Mouse (Mus musculus) erythroid progenitor cell, adult 5-6 weeks (primary cell): ENCODE results near the gene Cxcl16. TPM values are rescaled to one million over a fixed set of nuclear protein-coding genes. Genes with fewer than 3 reads are reported as not detected.
"Not testable (repeated sequence)": the region's sequence is repeated elsewhere in the genome, so short reads cannot be mapped to it uniquely, and the experiment has no call there.

Experiments
- ATAC-seq: replicated peaks from 2 replicates; pipeline ENCODE4 v1.8.0; 2016; ENCODE audit warnings: moderate number of reproducible peaks, mild to moderate bottlenecking, moderate TSS enrichment, inconsistent platforms; ENCODE audit not compliant: poor library complexity, low FRiP score, severe bottlenecking
- total RNA-seq, 2 experiments: library from RNA; stranded (forward) in 1 of 2; stranded (reverse) in 1 of 2; fragments of 150-400 nt in 1 of 2; fragments of 186-747, 209-891 nt in 1 of 2; gene quantifications; 2 replicates each; pipeline versions ENCODE4 v1.2.3 to v1.2.4; 2015 to 2017; ENCODE audit warnings: low replicate concordance in 2 of 2

The Cxcl16 gene
- total RNA-seq, 2 experiments from 2014 or later, result not detected

- ATAC-seq, result not testable (repeated sequence)
Measured at GRCm38 (mm10) chr11:70426598-70426997, 33.2 kb downstream of the Cxcl16 start.

GRCm38 (mm10) chr11:70419486-70419885 is 40.3 kb downstream of the Cxcl16 start:
- no peak for ATAC-seq

GRCm38 (mm10) chr11:70418199-70418598 is 41.6 kb downstream of the Cxcl16 start:
- no peak for ATAC-seq

- 0 out of 2 replicates have a peak, but pooled peaks have one; percentile 23 for ATAC-seq
Measured at GRCm38 (mm10) chr11:70413961-70414360, 45.8 kb downstream of the Cxcl16 start.

- no peak for ATAC-seq
Measured at GRCm38 (mm10) chr11:70412591-70412990, 47.2 kb downstream of the Cxcl16 start.

- ATAC-seq, result peak; percentile 20; the same call in 1 of the 2 replicates
Measured at GRCm38 (mm10) chr11:70410297-70410643, 49.5 kb downstream of the Cxcl16 start.

- ATAC-seq, result peak; percentile 94
Measured at GRCm38 (mm10) chr11:70409594-70410296, 50.0 kb downstream of the Cxcl16 start, which contains the start of gene Pelp1. TSS of gene Pelp1 (minus strand) at chr11:70410031.

Other genes starting within 250 kb of the Cxcl16 start
Only the 30 nearest of the 31 such genes appear.
- gene Slc16a13, start 238.9 kb downstream of the Cxcl16 start, total RNA-seq (2015; ENCODE audit: low replicate concordance), result 0.72 and 0.84 TPM in 2 replicates
- gene Slc16a13, start 238.9 kb downstream of the Cxcl16 start, total RNA-seq (2017; ENCODE audit: low replicate concordance), result 0.39 and 2.3 TPM in 2 replicates
- gene Bcl6b, start 230.2 kb downstream of the Cxcl16 start, total RNA-seq (2015; ENCODE audit: low replicate concordance), result 1.8 TPM in 1 of 2 replicates, not detected in the other
- gene Bcl6b, start 230.2 kb downstream of the Cxcl16 start, total RNA-seq (2017; ENCODE audit: low replicate concordance), result 0.61 and 2.3 TPM in 2 replicates
- gene 0610010K14Rik, start 222.1 kb downstream of the Cxcl16 start, total RNA-seq (2015; ENCODE audit: low replicate concordance), result 31.4 and 102 TPM in 2 replicates
- 14.5 and 24.2 TPM in 2 replicates for gene 0610010K14Rik, start 222.1 kb downstream of the Cxcl16 start, total RNA-seq (2017; ENCODE audit: low replicate concordance)
- not detected in 2 replicates for gene Gm21988, start 220.2 kb downstream of the Cxcl16 start, total RNA-seq (2015; ENCODE audit: low replicate concordance)
- 4.1 TPM in 1 of 2 replicates, not detected in the other for gene Gm21988, start 220.2 kb downstream of the Cxcl16 start, total RNA-seq (2017; ENCODE audit: low replicate concordance)
- 167 and 191 TPM in 2 replicates for gene Rnasek, start 220.1 kb downstream of the Cxcl16 start, total RNA-seq (2015; ENCODE audit: low replicate concordance)
- gene Rnasek, start 220.1 kb downstream of the Cxcl16 start, total RNA-seq (2017; ENCODE audit: low replicate concordance), result 21.3 and 24.1 TPM in 2 replicates
- gene Alox12, start 204.6 kb downstream of the Cxcl16 start, total RNA-seq (2015; ENCODE audit: low replicate concordance), result 1.7 TPM in 1 of 2 replicates, not detected in the other
- gene Alox12, start 204.6 kb downstream of the Cxcl16 start, total RNA-seq (2017; ENCODE audit: low replicate concordance), result 1.0 TPM in 1 of 2 replicates, not detected in the other
- gene Alox12e, start 137.4 kb downstream of the Cxcl16 start, total RNA-seq (2015; ENCODE audit: low replicate concordance), result 0.42 TPM in 1 of 2 replicates, not detected in the other
- not detected in 2 replicates for gene Alox12e, start 137.4 kb downstream of the Cxcl16 start, total RNA-seq (2017; ENCODE audit: low replicate concordance)
- gene Alox15, start 108.0 kb downstream of the Cxcl16 start, total RNA-seq (2015; ENCODE audit: low replicate concordance), result 5.4 and 17.6 TPM in 2 replicates
- 3.6 and 5.7 TPM in 2 replicates for gene Alox15, start 108.0 kb downstream of the Cxcl16 start, total RNA-seq (2017; ENCODE audit: low replicate concordance)
- gene Pelp1, start 50.0 kb downstream of the Cxcl16 start, total RNA-seq (2015; ENCODE audit: low replicate concordance), result 3.2 and 8.4 TPM in 2 replicates
- 3.1 and 3.8 TPM in 2 replicates for gene Pelp1, start 50.0 kb downstream of the Cxcl16 start, total RNA-seq (2017; ENCODE audit: low replicate concordance)
- gene Arrb2, start 27.3 kb downstream of the Cxcl16 start, total RNA-seq (2015; ENCODE audit: low replicate concordance), result 30.6 and 51.2 TPM in 2 replicates
- 27.9 and 33.4 TPM in 2 replicates for gene Arrb2, start 27.3 kb downstream of the Cxcl16 start, total RNA-seq (2017; ENCODE audit: low replicate concordance)
- gene Med11, start 8.1 kb downstream of the Cxcl16 start, total RNA-seq (2015; ENCODE audit: low replicate concordance), result 11.9 and 18.0 TPM in 2 replicates
- gene Med11, start 8.1 kb downstream of the Cxcl16 start, total RNA-seq (2017; ENCODE audit: low replicate concordance), result 6.4 and 31.5 TPM in 2 replicates
- gene Zmynd15, start 551 bp downstream of the Cxcl16 start, total RNA-seq (2015; ENCODE audit: low replicate concordance), result not detected in 2 replicates
- gene Zmynd15, start 551 bp downstream of the Cxcl16 start, total RNA-seq (2017; ENCODE audit: low replicate concordance), result not detected in 2 replicates
- gene Tm4sf5, start 45.3 kb upstream of the Cxcl16 start, total RNA-seq (2015; ENCODE audit: low replicate concordance), result not detected in 2 replicates
- gene Tm4sf5, start 45.3 kb upstream of the Cxcl16 start, total RNA-seq (2017; ENCODE audit: low replicate concordance), result not detected in 2 replicates
- not detected in 2 replicates for gene Vmo1, start 54.6 kb upstream of the Cxcl16 start, total RNA-seq (2015; ENCODE audit: low replicate concordance)
- not detected in 2 replicates for gene Vmo1, start 54.6 kb upstream of the Cxcl16 start, total RNA-seq (2017; ENCODE audit: low replicate concordance)
- not detected in 2 replicates for gene Gltpd2, start 59.2 kb upstream of the Cxcl16 start, total RNA-seq (2015; ENCODE audit: low replicate concordance)
- gene Gltpd2, start 59.2 kb upstream of the Cxcl16 start, total RNA-seq (2017; ENCODE audit: low replicate concordance), result not detected in 2 replicates
- 40.2 and 49.0 TPM in 2 replicates for gene Psmb6, start 65.4 kb upstream of the Cxcl16 start, total RNA-seq (2015; ENCODE audit: low replicate concordance)
- gene Psmb6, start 65.4 kb upstream of the Cxcl16 start, total RNA-seq (2017; ENCODE audit: low replicate concordance), result 52.0 and 74.6 TPM in 2 replicates
- not detected in 2 replicates for gene Gm40193, start 73.0 kb upstream of the Cxcl16 start, total RNA-seq (2015; ENCODE audit: low replicate concordance)
- not detected in 2 replicates for gene Gm40193, start 73.0 kb upstream of the Cxcl16 start, total RNA-seq (2017; ENCODE audit: low replicate concordance)
- gene Pld2, start 80.1 kb upstream of the Cxcl16 start, total RNA-seq (2015; ENCODE audit: low replicate concordance), result not detected in 2 replicates
- gene Pld2, start 80.1 kb upstream of the Cxcl16 start, total RNA-seq (2017; ENCODE audit: low replicate concordance), result 0.23 and 0.64 TPM in 2 replicates
- 4.6 and 6.8 TPM in 2 replicates for gene Mink1, start 102.9 kb upstream of the Cxcl16 start, total RNA-seq (2015; ENCODE audit: low replicate concordance)
- gene Mink1, start 102.9 kb upstream of the Cxcl16 start, total RNA-seq (2017; ENCODE audit: low replicate concordance), result 2.8 and 4.5 TPM in 2 replicates
- gene 4930544D05Rik, start 155.9 kb upstream of the Cxcl16 start, total RNA-seq (2015; ENCODE audit: low replicate concordance), result not detected in 2 replicates
- gene 4930544D05Rik, start 155.9 kb upstream of the Cxcl16 start, total RNA-seq (2017; ENCODE audit: low replicate concordance), result not detected in 2 replicates
- not detected in 2 replicates for gene Chrne, start 159.2 kb upstream of the Cxcl16 start, total RNA-seq (2015; ENCODE audit: low replicate concordance)
- not detected in 2 replicates for gene Chrne, start 159.2 kb upstream of the Cxcl16 start, total RNA-seq (2017; ENCODE audit: low replicate concordance)
- 2.5 and 8.0 TPM in 2 replicates for gene Gp1ba, start 179.1 kb upstream of the Cxcl16 start, total RNA-seq (2015; ENCODE audit: low replicate concordance)
- 1.1 TPM in 1 of 2 replicates, not detected in the other for gene Gp1ba, start 179.1 kb upstream of the Cxcl16 start, total RNA-seq (2017; ENCODE audit: low replicate concordance)
- gene Rnf167, start 187.3 kb upstream of the Cxcl16 start, total RNA-seq (2015; ENCODE audit: low replicate concordance), result 134 and 213 TPM in 2 replicates
- 115 and 117 TPM in 2 replicates for gene Rnf167, start 187.3 kb upstream of the Cxcl16 start, total RNA-seq (2017; ENCODE audit: low replicate concordance)
- gene Slc25a11, start 187.5 kb upstream of the Cxcl16 start, total RNA-seq (2015; ENCODE audit: low replicate concordance), result 24.9 and 26.0 TPM in 2 replicates
- gene Slc25a11, start 187.5 kb upstream of the Cxcl16 start, total RNA-seq (2017; ENCODE audit: low replicate concordance), result 21.9 and 23.6 TPM in 2 replicates
- gene Pfn1, start 194.7 kb upstream of the Cxcl16 start, total RNA-seq (2015; ENCODE audit: low replicate concordance), result 529 and 614 TPM in 2 replicates
- 132 and 200 TPM in 2 replicates for gene Pfn1, start 194.7 kb upstream of the Cxcl16 start, total RNA-seq (2017; ENCODE audit: low replicate concordance)
- 5.4 and 14.8 TPM in 2 replicates for gene Eno3, start 197.2 kb upstream of the Cxcl16 start, total RNA-seq (2015; ENCODE audit: low replicate concordance)
- 2.3 and 11.0 TPM in 2 replicates for gene Eno3, start 197.2 kb upstream of the Cxcl16 start, total RNA-seq (2017; ENCODE audit: low replicate concordance)
- gene Spag7, start 209.4 kb upstream of the Cxcl16 start, total RNA-seq (2015; ENCODE audit: low replicate concordance), result 36.9 and 38.6 TPM in 2 replicates
- gene Spag7, start 209.4 kb upstream of the Cxcl16 start, total RNA-seq (2017; ENCODE audit: low replicate concordance), result 11.1 and 38.0 TPM in 2 replicates
- 4.7 and 17.6 TPM in 2 replicates for gene Camta2, start 228.1 kb upstream of the Cxcl16 start, total RNA-seq (2015; ENCODE audit: low replicate concordance)
- gene Camta2, start 228.1 kb upstream of the Cxcl16 start, total RNA-seq (2017; ENCODE audit: low replicate concordance), result 0.45 and 0.90 TPM in 2 replicates
- not detected in 2 replicates for gene Inca1, start 240.2 kb upstream of the Cxcl16 start, total RNA-seq (2015; ENCODE audit: low replicate concordance)
- gene Inca1, start 240.2 kb upstream of the Cxcl16 start, total RNA-seq (2017; ENCODE audit: low replicate concordance), result not detected in 2 replicates
- 1.1 and 1.7 TPM in 2 replicates for gene Kif1c, start 240.6 kb upstream of the Cxcl16 start, total RNA-seq (2015; ENCODE audit: low replicate concordance)
- 2.7 and 3.6 TPM in 2 replicates for gene Kif1c, start 240.6 kb upstream of the Cxcl16 start, total RNA-seq (2017; ENCODE audit: low replicate concordance)